Mouse (Mus musculus): ENCODE data around the gene Alkal2. TPM values are rescaled to one million over a fixed set of nuclear protein-coding genes. Genes with fewer than 3 reads are reported as not detected.

Gene Alkal2
- 0.12 TPM in 1 of 2 replicates, not detected in the other for polyA plus RNA-seq (2012; ENCODE audit: low replicate concordance)

GRCm38 (mm10) chr12:30883986-30884621, at the start of gene Alkal2:
TSS of gene Alkal2 (plus strand) at chr12:30884322.

GRCm38 (mm10) chr12:30911261-30912047, 27.3 kb downstream of the Alkal2 start, which contains the start of the genes Acp1 and Sh3yl1:
TSS of gene Acp1 (minus strand) at chr12:30911589.
TSS of gene Sh3yl1 (plus strand) at chr12:30911668.

Other genes with a start within 250 kb of the Alkal2 start
- gene Acp1, start 27.3 kb downstream of the Alkal2 start, polyA plus RNA-seq (2012; ENCODE audit: low replicate concordance), result 0.35 and 2.6 TPM in 2 replicates
- gene Sh3yl1, start 27.3 kb downstream of the Alkal2 start, polyA plus RNA-seq (2012; ENCODE audit: low replicate concordance), result 0.16 and 0.89 TPM in 2 replicates
- 0.15 TPM in 1 of 2 replicates, not detected in the other for gene Fam110c, start 189.5 kb downstream of the Alkal2 start, polyA plus RNA-seq (2012; ENCODE audit: low replicate concordance)